Mouse (Mus musculus) thymus, adult 2 months (tissue): ENCODE data around the gene Xxylt1.

Experiments used
- CTCF ChIP-seq: fragments of 200-500 bp; IDR thresholded peaks from 2 replicates; pipeline ENCODE4 v1.5.1; 2012; ENCODE audit warnings: mild to moderate bottlenecking, control low read depth, low read length, moderate library complexity, borderline replicate concordance; ENCODE audit not compliant: control insufficient read depth, poor library complexity, insufficient read depth; ENCODE audit errors: extremely low read depth
- POLR2A ChIP-seq: fragments of 200-500 bp; IDR thresholded peaks from 2 replicates; pipeline ENCODE4 v1.6.1; 2012; ENCODE audit warnings: mild to moderate bottlenecking, low read length, control low read depth, moderate library complexity; ENCODE audit not compliant: control insufficient read depth, poor library complexity, insufficient read depth; ENCODE audit errors: extremely low read depth

DNA sequence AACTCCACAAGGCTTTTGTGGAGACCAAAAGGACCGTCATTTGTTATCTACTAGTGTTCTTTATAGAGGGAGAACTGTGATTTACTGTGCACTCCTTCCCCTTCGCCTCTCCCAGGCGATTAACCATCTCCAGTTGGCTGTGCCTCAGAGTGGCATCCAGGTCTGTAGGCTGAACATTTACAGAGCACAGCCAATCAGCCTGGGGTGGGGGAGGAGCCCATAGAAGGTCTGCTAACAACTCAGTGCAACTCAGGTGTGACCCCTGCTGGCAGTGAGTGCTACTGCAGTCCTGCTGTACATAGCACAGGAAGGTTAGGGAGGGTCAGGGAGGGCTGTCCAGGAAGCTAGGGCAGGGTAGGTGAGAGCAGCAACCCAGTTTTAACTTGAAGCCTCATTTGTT, 104.0 kb downstream of the Xxylt1 start:
- TF ChIP-seq CTCF, result peak; percentile 94
- peak; percentile 20; the same call in 1 of the 2 replicates for TF ChIP-seq POLR2A
